Comparison of ENCODE assay signal across 18 mouse cellular contexts in the genomic region with DNA sequence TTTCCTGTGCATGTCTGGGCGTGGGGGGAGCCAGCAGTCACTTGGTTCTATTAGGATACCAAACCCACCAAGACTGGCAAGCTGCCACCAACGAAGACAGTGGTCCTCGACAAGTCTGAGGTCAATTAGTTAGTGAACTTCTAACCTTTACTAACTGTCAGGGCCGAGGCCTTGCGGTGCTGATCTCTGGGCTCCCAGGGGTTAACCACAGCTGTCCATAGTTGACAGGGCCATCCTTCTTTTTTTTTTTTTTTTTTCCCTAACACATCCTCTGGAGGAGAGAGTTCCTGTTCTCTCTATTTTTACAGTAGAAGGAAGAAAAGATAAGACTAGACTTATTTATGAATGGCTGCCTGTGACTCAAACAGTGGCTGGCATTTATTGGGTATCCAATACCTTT.
A peak's percentile ranks its signal among the peaks of the same experiment; 100 is the strongest.
DNase-seq lines count a peak whose midpoint lies in the region; ATAC-seq and TF ChIP-seq lines count a peak whose summit lies in the region.
"Had no signal": no experiment of that assay in that cellular context is flagged by ENCODE, and none has a peak within 500 bp of the region (broad histone marks: within the 10 kb centered on the region; RNA-seq: fewer than 3 reads in every experiment).

No protein-coding gene starts in this region.

- no peaks in the 10 kb centered on the region for H3K27me3 ChIP-seq in lung, embryonic 16.5 days (ENCODE audit: control insufficient read depth, insufficient read depth, low read depth, low read length)
- no peaks in the 10 kb centered on the region for H3K27me3 ChIP-seq in C2C12 (ENCODE audit: control insufficient read depth, insufficient read depth, insufficient read length)

- H3K9me3 ChIP-seq in lung, embryonic 16.5 days (ENCODE audit: control insufficient read depth, low read length) = no peaks in the 10 kb centered on the region
- H3K9me3 ChIP-seq: embryonic facial prominence, embryonic 10.5 days; forebrain, embryonic 13.5 days; G1E; hindbrain, embryonic 10.5 days had no signal

- H3K79me2 ChIP-seq in C2C12 (ENCODE audit: control insufficient read depth, insufficient read depth) = no peaks in the 10 kb centered on the region

- H3K27ac ChIP-seq in lung, embryonic 16.5 days (ENCODE audit: low read length) = no peak overlapping the region
- H3K27ac ChIP-seq: embryonic facial prominence, embryonic 10.5 days; forebrain, embryonic 13.5 days; gastrocnemius, adult 2 months; hindbrain, embryonic 10.5 days; hindbrain, embryonic 14.5 days had no signal

- 29% methylated on average over 5 of the region's 5 CpGs for WGBS in lung, embryonic 16.5 days

- H3K4me1 ChIP-seq in lung, embryonic 16.5 days (replicated peaks; ENCODE audit: control insufficient read depth, insufficient read depth, low read length) = peaks cover 4% of the 10 kb centered on the region; the same call in 1 of the 2 replicates
- H3K4me1 ChIP-seq: forebrain, embryonic 13.5 days; hindbrain, embryonic 10.5 days had no signal

- no peak overlapping the region for H3ac ChIP-seq in C2C12 (ENCODE audit: control insufficient read depth, insufficient read length, low read depth)

- no peak overlapping the region for H3K4me3 ChIP-seq in lung, embryonic 16.5 days (ENCODE audit: low read length)
- H3K4me3 ChIP-seq in C2C12 (ENCODE audit: insufficient read depth, poor library complexity, severe bottlenecking) = no peak overlapping the region
- H3K4me3 ChIP-seq: embryonic facial prominence, embryonic 10.5 days; forebrain, embryonic 13.5 days; gastrocnemius, adult 2 months; hindbrain, embryonic 10.5 days had no signal

- no peaks in the 10 kb centered on the region for H3K79me3 ChIP-seq in C2C12 (ENCODE audit: low read depth)

- no peaks in the 10 kb centered on the region for H3K36me3 ChIP-seq in lung, embryonic 16.5 days (ENCODE audit: control insufficient read depth, insufficient read depth, low read length)
- no peaks in the 10 kb centered on the region for H3K36me3 ChIP-seq in C2C12 (ENCODE audit: control insufficient read depth, insufficient read depth)
- H3K36me3 ChIP-seq: embryonic facial prominence, embryonic 10.5 days; G1E; hindbrain, embryonic 10.5 days had no signal

- DNase-seq in kidney, postnatal 10 days = peak; percentile 20
- DNase-seq in kidney, adult 18-20 months = no peak
- DNase-seq in lung, postnatal 4 days = no peak
- DNase-seq in embryo, embryonic 11 days = peak; percentile 11
- no peak for DNase-seq in ovary, postnatal 10 days (ENCODE audit: low spot score)
- DNase-seq: adrenal gland, adult 8-10 months; adrenal gland, postnatal 36 days; cerebellum, adult 2 months; gastrocnemius, adult 2 months; gastrocnemius, postnatal 25 days had no signal

- H3K4me2 ChIP-seq in lung, embryonic 16.5 days (ENCODE audit: low read depth, low read length) = no peak overlapping the region
- H3K4me2 ChIP-seq: forebrain, embryonic 13.5 days; hindbrain, embryonic 14.5 days had no signal

- peak; percentile 31; the same call in 1 of the 2 replicates for ATAC-seq in lung, embryonic 16.5 days (ENCODE audit: low read depth)
- ATAC-seq: CD4-positive, CD25-positive, alpha-beta regulatory T cell, adult 4 months; forebrain, embryonic 13.5 days had no signal

- H3K9ac ChIP-seq in lung, embryonic 16.5 days (ENCODE audit: low read length) = no peak overlapping the region
- H3K9ac ChIP-seq: forebrain, embryonic 13.5 days; hindbrain, embryonic 14.5 days had no signal

- TF ChIP-seq CTCF in C2C12 (IDR thresholded peaks at IDR 0.05; ENCODE audit: control insufficient read depth, insufficient read depth, insufficient read length) = no peak

TF ChIP-seq in C2C12, 6 proteins besides CTCF, POLR2A, EP300 and RAD21:
- TF ChIP-seq USF1 (IDR thresholded peaks at IDR 0.05; ENCODE audit: low read depth) (no peak), MYOG (IDR thresholded peaks at IDR 0.05; ENCODE audit: control insufficient read depth, extremely low read depth, insufficient read length) (no peak), FOSL1 (IDR thresholded peaks at IDR 0.05; ENCODE audit: insufficient read depth, low read length, poor library complexity, severe bottlenecking) (no peak), MYOD1 (IDR thresholded peaks at IDR 0.05; ENCODE audit: control insufficient read depth, insufficient read length, low read depth) (peak; percentile 71)

Comparison
In these comparisons a context has a peak if more than half of its experiments do, and no peak if none do; other contexts are left out.
1. DNase-seq: peak in kidney, postnatal 10 days (single experiment) and embryo, embryonic 11 days (single experiment); none in kidney, adult 18-20 months (single experiment), lung, postnatal 4 days (0 of 2) and ovary, postnatal 10 days (single experiment).